Mouse (Mus musculus): ENCODE results near the gene Slc35a2.

DNA sequence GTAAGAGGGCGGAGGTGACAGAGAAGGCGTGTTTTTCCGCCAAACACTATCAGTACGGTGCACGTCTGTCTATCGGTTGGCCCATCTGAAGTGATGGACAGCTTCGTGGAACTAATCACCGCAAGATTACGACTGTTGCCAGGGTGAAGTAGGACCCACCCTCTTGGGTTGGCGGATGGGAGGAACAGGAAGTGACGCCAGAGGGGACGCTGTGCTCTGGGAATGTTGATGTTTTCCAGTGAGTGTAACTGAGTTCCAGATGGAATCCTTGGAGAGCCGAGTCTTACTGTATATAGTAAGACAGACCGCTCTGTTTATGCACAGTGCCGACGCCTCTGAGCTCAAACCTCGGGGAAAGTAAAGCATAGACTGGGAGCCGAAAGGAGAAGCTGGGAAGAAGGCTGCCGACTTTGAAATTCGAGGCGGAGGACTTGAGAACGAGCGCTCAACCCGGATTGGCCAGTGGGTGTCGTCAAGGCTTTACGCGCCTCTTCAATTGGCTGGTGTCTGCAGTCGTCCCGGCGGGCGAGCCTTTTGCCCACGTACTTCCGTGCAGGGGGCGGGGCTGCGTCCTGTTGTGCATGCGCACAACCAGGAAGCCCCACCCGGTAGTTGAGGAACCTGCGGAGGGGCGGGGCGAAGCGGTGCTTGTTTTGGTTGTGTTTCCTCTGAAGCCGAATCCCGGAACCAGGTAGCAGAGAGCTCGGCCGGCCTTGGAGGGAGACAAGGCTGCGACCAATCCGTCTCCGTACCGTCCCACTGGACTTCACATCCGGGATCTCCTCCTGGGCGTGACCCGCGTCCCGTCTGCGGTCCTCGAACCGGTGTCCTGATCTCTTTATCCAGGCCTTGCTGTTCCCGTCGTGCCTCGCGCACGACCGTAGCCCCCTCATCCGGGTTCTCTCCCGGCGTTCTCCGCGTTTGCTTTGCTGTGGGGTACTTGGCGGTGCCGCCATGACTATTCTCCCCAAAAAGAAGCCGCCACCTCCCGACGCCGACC, 42.4 kb upstream of the Slc35a2 start, which contains the start of gene Otud5:
- no peak for TF ChIP-seq POLR2A (IDR thresholded peaks at IDR 0.05; ENCODE audit: insufficient read depth, low read depth, low read length)
- TF ChIP-seq CTCF (IDR thresholded peaks at IDR 0.05; ENCODE audit: insufficient read depth, low read depth, low read length), result no peak

Measured in olfactory bulb, adult 2 months (tissue).